Mouse (Mus musculus): ENCODE measurements at regions not wholly inside any gene's neighbourhood (a gene's known extent, or its start where the extent isn't known, plus 50 kb on each side); places are given as distances from the start of the nearest gene placed in this dataset.

DNA sequence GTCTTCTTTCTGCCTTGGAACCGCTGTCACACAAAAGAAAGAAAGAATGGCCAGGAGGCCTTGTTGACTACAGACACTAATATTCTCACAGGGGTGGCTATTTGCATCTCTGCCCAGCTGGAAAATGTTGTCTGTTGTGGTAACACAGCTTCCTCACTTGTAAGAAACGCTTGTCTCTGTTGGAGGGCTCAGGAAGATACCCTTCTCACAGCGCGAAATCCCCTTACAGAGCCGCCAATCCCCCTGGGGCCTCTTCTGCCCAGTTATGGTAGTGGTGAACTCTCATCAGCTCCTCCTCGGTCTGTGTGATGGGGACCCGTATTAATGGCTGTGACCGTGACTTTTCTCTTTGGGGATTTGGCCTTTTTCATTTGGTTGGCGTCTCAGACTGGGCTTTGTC, 1022.5 kb downstream of the Adgrl2 start:
- DNase-seq = no peak

DNA sequence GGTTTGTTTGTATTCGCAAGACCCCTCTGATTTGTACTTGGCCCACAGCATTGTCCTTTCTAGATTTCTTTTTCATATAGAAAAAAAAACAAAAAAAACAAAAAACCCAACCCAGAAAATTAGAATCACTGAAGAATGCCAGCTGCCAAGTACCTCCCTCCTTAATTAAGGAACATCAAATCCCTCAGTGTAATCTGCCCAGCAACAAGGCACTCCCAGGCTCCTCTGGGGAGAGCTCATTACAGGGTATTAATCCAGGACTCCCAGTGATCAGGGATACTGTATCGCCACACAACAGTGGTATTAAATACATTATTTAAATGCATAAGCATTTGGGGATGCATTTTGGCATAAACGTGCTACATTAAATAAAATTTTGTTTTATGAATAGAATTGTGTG, 1023.1 kb downstream of the Adgrl2 start:
- DNase-seq = no peak

DNA sequence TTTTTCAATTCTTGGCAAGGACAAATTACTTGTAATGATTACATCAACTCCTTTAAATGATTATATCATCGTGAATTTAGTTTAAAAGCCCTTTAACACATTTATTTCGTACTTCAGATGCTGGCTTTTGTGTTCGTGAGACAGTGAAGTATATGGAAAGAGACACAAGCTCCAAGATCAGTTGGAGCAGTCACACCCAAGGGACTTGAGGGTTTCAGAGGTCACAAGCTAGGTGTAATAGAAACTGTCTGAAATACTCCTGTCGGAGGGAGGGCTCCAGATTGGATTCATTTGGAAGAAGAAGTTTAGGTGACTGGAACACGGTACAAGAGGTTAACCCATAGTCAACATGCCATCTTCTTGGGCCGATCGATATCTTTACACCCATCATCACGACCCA, 1023.5 kb downstream of the Adgrl2 start:
- no peak for DNase-seq

DNA sequence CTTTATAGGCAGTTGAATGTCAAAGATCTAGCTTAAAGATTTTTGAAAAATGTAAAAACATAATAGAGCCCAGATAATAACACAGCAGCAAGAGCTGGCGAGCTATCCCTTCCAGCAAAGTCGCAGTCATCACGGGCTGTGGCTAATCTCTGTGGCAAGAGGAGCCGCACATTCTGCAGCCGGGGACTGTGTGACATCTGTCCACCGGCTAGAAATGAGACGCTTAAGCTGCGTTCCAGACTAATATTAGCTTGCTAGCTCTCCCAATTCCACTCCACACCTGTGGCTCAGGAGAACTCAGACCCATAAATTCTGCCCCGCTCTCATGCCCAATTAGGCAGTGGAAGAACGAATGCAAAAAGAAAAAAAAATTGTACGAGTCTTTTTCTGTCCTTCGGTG, 1024.0 kb downstream of the Adgrl2 start:
- DNase-seq = peak; percentile 14

DNA sequence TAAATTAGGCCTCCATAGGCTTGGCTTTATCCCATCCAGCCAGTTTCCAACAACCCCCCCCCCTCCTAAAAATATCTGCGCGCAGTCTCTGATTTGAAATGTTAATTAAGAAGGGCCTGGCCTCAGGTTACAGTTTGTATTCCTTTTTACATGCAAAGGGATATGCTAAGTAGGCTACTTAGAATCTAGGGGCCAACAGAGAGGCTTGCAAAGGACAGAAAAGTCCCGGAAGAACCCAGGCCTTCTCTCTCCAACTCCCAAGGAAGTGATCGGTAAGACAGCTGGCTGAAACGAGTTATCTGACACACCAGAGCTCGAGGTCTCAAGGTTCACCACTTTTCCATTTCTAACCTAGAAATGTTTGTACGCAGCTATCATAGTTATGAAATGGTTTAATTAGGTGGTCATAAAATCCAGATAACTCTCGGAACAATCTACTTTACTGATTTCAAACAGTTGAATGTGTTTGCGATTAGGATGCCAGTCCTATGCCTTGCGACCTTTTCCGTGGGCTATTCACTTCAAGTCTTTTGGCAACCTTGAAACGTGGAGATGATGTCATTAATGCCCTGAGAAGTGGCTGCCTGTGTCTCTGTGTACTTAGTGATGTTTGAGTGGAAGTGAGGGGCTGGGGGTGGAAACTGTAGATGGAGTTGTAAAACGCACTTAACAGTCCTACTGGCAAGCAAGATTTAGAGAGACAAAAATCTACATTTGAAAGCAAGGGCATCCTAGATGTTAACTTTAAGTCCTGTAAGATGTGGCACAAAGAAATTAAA, 1026.5 kb downstream of the Adgrl2 start:
- no peak for DNase-seq

DNA sequence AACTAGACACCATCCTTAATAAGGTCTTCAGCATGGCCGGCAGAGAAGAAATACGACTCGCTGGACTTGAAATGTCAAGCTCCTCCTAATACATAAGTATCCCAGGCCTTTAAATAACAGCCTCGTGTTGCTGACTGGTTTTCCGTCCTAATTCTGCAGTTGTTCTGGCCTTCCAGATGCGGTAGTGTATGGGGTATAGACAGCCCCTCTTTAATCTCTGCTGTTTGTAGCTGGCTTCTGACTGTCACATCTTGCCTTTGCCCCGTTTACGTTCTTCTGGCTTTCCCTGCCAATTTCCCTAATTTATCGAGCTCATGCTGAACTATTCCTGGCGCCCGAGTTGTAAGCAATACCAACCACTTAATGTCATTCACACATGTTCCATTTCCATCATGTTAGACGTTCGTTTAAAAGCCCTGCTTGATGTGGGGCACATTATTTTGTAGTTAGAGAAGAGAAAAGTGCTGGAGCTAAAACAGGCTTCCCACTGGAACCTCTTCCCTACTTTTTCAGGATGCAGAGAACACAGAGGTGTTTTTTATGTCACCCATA, 1042.2 kb downstream of the Adgrl2 start:
- peak; percentile 15 for DNase-seq

DNA sequence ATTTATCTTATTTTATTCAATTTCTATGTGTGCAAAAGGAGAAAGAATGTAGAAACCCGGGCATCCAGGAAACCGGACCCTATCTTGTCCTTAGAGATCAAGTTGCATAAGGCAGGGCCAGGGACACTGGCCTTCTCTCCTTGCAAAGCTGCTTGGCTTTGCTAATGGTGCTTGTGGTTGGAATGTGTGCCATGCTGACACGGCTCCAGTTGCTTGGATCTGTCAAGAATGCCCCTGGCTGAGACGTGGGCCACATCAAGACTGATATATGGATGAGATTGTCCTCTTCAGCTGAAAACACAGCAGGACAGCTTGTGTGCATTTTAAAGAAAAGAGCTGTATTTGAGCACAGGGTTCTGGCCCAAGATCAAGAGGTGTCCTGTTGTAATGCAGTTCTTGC, 1047.0 kb downstream of the Adgrl2 start:
- peak; percentile 20 for DNase-seq

DNA sequence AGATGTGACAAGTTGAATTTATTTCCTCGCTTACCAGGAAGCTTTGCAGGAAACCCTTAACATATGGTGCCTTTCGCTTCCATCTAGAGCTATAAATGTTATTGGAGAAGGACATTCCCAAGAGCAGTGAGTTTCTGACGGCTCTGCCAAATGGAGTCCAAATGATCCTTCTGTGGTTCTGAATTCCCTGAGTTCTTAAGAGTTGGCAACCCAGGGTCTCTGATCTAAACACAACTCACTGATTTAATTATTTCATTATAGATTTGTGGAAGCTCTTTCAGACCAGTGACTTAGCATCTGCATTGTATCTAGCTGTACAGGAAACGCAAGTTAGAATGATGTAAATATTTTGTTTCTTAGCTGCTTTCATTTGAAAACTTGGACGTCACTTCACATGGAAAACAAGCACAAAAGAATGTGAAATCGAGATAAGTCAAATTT, 1059.5 kb downstream of the Adgrl2 start:
- DNase-seq = no peak

DNA sequence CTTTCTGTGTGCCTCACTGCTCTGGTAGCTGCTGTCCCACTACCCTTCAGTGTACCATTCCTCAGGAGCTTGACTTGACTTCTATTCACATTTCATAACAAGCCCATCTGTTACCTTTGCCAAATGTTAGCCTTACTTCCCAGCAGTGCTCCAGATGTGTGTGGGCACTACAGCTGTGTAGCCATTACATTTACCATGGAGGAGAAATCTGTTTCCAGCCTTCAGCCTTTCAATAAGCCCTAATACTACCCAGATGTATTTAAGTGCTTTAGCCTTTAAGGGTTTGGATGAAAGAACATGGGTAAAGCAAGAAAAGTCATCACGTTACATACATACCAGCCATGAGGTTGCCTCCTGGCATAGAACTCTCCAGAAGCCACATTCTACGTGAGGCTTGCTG, 1068.0 kb downstream of the Ttll7 start:
- DNase-seq = no peak

DNA sequence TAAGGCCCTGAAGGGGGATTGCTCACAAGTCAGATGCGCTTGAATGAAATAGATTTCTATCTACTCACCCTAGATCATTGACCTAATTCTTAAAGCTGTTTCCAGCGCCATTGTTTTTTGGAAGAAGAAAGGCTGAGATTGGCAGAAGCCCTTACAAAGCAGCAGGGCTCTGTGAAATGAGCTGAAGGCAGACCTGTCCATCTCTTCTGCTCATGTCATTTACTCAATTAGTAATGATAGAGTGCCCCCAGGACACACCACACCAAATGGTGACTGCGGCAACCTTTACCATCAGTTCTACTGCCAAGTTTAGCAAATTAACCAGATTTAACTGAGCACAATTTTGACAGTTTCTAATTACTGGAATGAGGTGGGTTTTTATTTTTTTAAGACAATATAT, 1067.5 kb downstream of the Ttll7 start:
- DNase-seq = no peak

DNA sequence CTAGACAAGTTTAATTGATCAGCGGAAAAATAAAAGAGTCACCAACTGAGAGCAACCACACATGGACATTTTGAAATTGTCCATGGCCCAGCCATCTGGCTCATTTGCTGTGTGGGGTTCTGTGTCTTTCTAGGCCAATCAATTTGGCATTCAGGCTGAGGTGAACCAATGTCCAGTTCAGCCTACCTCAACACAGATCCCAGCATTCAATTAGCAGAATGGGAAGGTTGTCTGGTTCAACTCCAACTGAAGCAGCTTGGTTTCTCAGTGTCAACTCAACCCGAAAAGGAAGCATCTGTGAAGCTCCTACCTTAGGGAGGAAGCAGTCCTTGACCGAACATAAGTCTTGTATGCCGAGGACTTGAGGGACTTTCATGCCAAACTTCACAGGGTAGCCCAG, 1067.0 kb downstream of the Ttll7 start:
- no peak for DNase-seq

DNA sequence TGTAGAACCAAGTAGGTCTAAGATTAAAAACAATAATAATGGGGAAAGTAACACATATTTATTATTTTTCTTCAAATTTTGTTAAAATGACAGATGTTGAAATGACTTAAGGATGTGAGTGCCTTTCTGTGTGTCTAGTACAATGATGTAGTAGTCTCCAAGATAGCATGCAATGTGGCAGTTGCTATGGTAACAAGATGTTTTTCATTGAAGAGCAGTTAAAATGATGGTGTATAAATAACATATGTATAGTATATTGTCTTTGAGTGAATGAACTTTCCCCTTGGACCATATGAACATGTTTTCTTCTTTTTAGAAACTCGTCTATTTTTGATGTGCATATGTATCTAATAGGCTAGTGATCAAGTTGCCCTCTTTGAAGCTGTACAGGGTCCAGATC, 1044.6 kb downstream of the Ttll7 start:
- DNase-seq = no peak

DNA sequence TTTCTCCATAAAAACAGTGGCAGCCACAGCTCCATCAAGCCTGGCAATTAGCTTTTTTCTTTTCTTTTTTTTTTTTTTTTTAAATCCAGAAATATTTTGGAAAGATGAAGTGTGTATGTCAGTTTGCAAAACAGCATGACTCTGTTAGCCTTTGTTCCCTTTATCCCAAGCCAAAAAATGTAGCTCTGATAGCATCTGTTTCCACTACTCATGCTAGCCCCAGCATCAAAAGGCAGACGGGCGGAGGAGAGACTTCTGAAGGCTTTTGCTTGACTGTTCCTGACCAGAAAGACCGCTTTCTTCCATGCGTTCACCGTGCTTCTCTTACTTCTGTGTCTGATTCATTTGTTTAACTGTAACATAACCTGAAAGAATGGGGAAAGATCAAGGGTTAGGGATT, 1039.5 kb downstream of the Ttll7 start:
- DNase-seq = no peak

DNA sequence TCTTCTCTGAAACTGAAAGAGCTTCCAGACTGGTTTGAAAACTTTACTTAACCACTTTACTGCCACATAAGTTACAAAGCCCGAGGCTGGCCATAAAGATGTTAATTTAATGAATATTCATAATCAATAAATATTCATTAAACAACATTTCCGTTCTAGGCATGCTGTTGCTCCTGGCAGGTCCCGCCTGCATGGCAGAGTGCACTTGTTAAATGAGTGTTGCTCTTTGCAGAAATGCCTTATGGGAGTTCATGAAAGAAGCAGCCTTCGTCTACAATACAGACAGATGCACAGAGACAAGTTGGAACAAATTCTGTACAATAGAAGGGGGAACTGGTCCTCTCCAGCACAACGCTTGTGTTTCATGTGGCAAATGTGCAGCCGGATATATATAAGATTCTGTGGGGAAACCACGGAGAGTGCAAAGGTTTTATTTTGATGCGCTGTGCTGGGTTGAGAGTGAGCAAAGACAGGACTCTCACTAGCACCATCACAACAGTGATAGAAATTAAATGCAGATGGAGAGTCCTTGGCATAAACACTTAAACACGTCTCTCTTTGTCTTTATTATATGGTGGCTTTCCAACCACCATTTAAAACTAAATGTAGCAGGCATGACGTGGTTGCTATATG, 1034.2 kb downstream of the Ttll7 start:
- DNase-seq = no peak

DNA sequence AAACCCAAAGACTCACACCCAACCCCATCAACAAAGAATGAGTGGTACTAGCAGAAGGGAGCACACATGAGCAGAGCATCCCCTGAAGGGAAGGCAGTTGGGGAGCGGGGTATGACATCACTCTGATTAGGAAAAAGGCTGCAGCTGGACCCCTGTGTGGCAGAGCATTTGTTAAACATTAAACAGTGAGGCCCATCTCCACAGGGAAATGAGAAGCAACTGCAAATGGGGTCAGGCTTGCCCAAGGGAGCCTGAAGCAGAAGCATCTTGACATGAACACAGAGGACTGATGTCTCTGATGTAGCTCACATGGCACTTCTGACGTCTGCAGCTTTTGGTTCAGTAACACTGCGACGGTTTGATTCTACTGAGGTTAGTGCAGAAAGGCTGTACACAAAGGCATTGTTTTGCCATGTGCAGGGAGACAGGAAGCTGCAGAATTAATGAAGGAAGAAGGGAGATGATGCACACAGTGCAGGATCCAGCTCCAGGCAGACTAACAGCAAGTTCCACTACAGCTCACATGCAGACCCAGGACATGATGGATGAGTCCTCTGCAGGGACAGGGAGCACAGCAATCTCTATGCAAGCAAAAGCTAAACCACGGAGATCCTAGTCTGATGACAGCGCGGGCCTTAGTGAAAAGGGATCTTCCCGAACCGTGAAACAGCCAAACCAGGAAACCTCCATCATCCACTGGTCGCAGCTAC, 1030.9 kb downstream of the Ttll7 start:
- no peak for DNase-seq

DNA sequence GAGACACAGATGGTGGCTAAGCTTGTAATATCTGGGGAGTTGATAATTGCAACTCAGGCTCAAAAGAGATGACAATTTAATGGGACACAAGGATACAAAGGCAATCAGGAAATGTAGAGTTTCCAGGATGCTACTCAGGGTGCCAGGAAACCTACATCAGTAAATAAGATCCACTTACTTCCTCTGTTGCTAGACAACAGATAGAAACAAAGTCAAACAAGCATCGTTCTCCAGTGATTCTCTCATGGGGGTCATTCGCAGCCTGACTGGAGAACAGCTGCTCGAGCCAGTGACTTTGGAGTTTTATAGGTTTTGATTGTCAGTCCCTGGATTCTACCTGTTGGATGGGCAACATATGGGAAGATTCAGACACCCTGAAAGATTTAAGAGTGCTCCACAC, 1026.5 kb downstream of the Ttll7 start:
- no peak for DNase-seq

DNA sequence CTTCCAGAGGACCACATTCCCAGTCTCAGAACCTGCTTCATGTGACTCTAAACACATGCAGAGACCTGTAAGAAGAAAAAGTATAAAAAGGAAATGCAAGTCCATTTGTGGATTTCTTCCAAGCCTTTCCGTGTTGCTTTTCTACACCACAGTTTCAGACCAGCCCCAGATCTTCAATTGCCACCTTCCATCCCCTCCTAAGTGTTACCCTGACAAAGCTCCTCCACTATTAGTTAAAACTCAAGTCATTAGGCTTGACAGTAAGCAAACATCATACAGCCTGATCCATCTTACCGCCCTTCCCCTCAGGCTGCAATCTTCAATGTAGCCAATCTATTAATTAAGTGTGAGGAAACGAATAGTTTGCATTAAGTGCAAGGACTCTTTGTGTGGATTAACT, 1016.1 kb downstream of the Ttll7 start:
- no peak for DNase-seq

DNA sequence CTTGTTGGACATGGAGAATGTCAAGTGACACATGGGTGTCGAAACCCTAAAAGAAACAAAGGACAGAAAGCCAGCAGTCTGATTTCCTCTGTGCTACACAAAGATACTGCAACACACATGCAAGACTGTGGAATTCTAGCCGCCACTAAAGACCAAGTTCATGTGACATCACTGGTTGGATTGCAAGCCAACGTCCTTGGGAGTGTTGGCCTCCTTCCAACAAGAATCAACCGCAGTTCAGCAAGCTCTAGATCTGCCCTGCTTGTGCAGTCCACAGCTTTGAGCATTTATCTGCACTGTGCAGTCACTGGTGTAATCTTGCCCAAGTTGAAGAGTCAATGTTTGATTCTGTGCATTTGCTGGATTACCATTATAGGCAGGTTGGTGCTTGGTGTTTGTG, 1001.2 kb downstream of the Ttll7 start:
- no peak for DNase-seq

DNA sequence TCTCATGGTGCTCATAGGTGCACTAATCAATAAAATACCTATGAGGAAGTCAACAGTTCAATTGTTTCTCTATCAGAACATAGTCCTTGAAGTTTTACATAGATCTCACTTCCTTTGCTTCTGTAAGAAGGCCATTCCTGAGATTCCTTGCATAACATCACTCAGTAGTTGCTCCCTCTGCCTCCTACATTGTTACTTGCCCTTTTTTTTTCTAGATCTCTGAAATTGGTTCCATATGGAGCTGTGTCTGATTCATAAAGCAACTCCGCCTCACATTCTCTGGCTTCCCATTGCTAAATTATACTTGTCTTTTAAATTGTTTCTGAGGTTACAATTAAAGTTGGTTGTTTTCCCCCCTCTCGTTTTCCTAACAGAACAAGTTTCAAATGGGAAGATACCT, 1000.7 kb downstream of the Ttll7 start:
- no peak for DNase-seq

DNA sequence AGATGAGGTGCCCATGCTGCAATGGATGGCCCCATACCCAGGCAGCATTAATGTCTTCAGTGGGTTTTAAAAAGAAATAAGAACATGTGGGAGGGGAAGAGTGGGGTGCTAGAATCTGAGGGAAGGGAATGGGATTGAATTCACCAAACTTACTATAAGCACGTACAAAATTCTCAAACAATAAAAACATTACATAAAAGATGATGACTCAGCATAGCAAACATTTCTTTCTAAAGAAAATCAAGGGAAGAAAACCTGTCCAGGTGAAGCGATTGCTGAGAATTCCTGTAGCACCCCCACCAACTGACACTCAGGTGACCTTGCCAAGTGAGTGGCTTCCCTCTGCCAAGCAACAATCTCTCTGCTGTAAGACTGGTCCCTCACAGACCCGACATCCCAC, 989.2 kb downstream of the Ttll7 start:
- no peak for DNase-seq

DNA sequence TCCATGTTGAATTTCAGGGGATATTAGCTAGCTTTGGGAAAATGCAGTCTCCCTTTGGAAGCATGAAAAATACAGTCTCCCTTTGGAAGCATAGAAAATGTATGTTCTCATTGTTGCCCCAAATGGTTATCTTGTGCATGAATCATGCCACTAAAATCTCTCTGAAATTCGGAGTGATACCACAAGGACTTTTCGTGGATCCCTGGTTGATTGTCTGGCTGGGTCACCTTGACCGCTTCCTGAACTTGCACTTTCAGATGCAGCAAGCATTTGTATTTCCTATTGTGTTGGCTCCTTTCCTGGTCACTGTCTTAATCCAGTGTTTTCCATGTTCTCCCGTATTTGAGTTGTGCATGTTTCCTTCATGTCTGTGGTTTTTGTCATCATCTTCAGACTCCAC, 986.6 kb downstream of the Ttll7 start:
- no peak for DNase-seq

DNA sequence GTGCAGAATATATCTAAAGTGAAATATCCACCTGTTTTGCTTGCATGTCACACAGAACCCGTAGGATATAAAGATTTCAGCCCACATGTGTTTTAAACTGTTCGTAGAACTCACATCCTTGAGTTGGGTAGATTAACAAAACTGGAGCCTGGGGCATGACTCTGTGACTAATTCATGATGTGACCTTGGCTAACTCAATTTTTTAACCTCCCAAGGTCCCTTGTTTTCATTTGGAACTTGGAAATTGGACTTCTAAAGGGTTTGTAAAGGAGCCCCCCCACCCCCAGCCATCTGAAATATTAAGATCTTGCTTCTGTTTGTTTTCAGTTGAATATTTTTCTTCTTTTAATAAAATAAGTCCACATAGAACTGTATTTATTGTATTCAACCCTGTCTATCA, 983.5 kb downstream of the Ttll7 start:
- DNase-seq = no peak

DNA sequence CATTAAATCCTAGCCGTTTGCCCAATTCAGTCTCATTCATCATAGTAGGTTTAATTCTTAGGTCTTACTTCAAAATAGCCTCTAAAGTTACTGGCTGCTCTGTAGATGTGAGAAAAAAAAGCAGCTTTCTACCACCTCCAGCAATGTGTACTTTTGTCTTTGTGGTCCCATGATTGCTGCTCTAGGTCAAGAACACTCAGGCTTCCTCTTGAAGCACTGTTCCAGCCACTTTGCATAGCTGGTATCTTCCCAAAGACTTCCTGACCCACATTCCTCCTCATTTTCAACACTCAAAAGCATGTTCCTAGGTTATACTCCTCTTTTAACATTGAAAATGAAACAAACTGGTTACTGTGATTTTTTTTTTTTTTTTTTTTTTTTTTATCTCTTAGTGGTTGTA, 973.2 kb downstream of the Ttll7 start:
- DNase-seq = no peak

Data from gastrocnemius, postnatal 25 days (tissue).